Mouse (Mus musculus): ENCODE measurements around the gene Muc2.

Gene Muc2

GRCm38 (mm10) chr7:141770521-141770920 lies 80.4 kb downstream of the Muc2 start:
- DNase-seq (ENCODE audit: inconsistent ontology term), result no peak

GRCm38 (mm10) chr7:141770988-141771387 lies 80.8 kb downstream of the Muc2 start:
- DNase-seq (ENCODE audit: inconsistent ontology term), result no peak

GRCm38 (mm10) chr7:141772058-141772557 lies 82.0 kb downstream of the Muc2 start:
- no peak for DNase-seq (ENCODE audit: inconsistent ontology term)

- no peak for DNase-seq (ENCODE audit: inconsistent ontology term)
These were observed 84.7 kb downstream of the Muc2 start for GRCm38 (mm10) chr7:141774855-141775254.

- DNase-seq (ENCODE audit: inconsistent ontology term), result no peak
These were observed 86.1 kb downstream of the Muc2 start for GRCm38 (mm10) chr7:141776199-141776598.

GRCm38 (mm10) chr7:141788677-141789452 lies 98.7 kb downstream of the Muc2 start, which contains the start of gene Muc5ac:
Gene Muc5ac, plus strand, starts transcription at chr7:141788972.
- no peak for DNase-seq (ENCODE audit: inconsistent ontology term)

- no peak for DNase-seq (ENCODE audit: inconsistent ontology term)
These were observed 104.1 kb downstream of the Muc2 start for GRCm38 (mm10) chr7:141794251-141794650.

GRCm38 (mm10) chr7:141803206-141803605 lies 113.1 kb downstream of the Muc2 start:
- DNase-seq (ENCODE audit: inconsistent ontology term), result no peak

All from Muller cell, postnatal 12 days (primary cell).